Mouse (Mus musculus): Measurements from ENCODE around the gene Slc22a4.

- TF ChIP-seq EP300 (IDR thresholded peaks at IDR 0.05; ENCODE audit: insufficient read depth, low read depth, low read length) (0 out of 2 replicates have a peak, but pooled peaks have one; percentile 26), CTCF (IDR thresholded peaks at IDR 0.05) (no peak)
Measured at GRCm38 (mm10) chr11:54071726-54072445, 44.0 kb upstream of the Slc22a4 start.
